Mouse (Mus musculus) heart, embryonic 12.5 days (tissue): ENCODE data around the gene Gm11627. TPM values are rescaled to one million over a fixed set of nuclear protein-coding genes. Genes with fewer than 3 reads are reported as not detected.
A peak's percentile ranks its signal among the peaks of the same experiment; 100 is the strongest.
"Not testable (repeated sequence)": the region's sequence is repeated elsewhere in the genome, so short reads cannot be mapped to it uniquely, and the experiment has no call there.

ENCODE experiments used
- ATAC-seq: fragments of 200-750 bp; cut with Nextera tagmentation; 2 replicates; pipeline ENCODE4 v1.8.0; 2017; ENCODE audit warnings: moderate TSS enrichment, moderate library complexity; ENCODE audit not compliant: insufficient number of reproducible peaks, low FRiP score
- H3K27ac ChIP-seq: fragments of 300-500 bp; sonication (generic); 2 replicates; pipeline ENCODE4 v1.5.1; 2016; ENCODE audit warnings: mild to moderate bottlenecking, moderate library complexity; ENCODE audit not compliant: poor library complexity, severe bottlenecking
- H3K27me3 ChIP-seq: fragments of 300-500 bp; sonication (generic); replicated peaks from 2 replicates; pipeline ENCODE4 v1.6.1; 2016; ENCODE audit warnings: mild to moderate bottlenecking, moderate library complexity
- H3K36me3 ChIP-seq: fragments of 300-500 bp; sonication (generic); 2 replicates; pipeline ENCODE4 v1.6.1; 2016; ENCODE audit warnings: mild to moderate bottlenecking, moderate library complexity
- H3K4me1 ChIP-seq: fragments of 300-500 bp; sonication (generic); replicated peaks from 2 replicates; pipeline ENCODE4 v1.6.1; 2016; ENCODE audit warnings: mild to moderate bottlenecking
- H3K4me2 ChIP-seq: fragments of 300-500 bp; sonication (generic); 2 replicates; pipeline ENCODE4 v1.6.1; 2016; ENCODE audit warnings: mild to moderate bottlenecking, moderate library complexity
- H3K4me3 ChIP-seq: fragments of 300-500 bp; sonication (generic); 2 replicates; pipeline ENCODE4 v1.5.1; 2016; ENCODE audit warnings: mild to moderate bottlenecking
- H3K9ac ChIP-seq: fragments of 300-500 bp; sonication (generic); 2 replicates; pipeline ENCODE4 v1.6.1; 2016; ENCODE audit warnings: mild to moderate bottlenecking, moderate library complexity
- H3K9me3 ChIP-seq: fragments of 300-500 bp; sonication (generic); replicated peaks from 2 replicates; pipeline ENCODE4 v1.6.1; 2016; ENCODE audit warnings: mild to moderate bottlenecking, moderate library complexity
- WGBS: fragments of 180-500 bp; shearing (Covaris S2); methylation state at CpG from one replicate; pipeline ENCODE4 v1.1.7; 2016; 5-methylcytosine and 5-hydroxymethylcytosine counted together
- polyA plus RNA-seq: library from polyadenylated mRNA; unstranded; fragments of >200 nt; fragmentation: Nextera tagmentation; extraction: Ambion mirVana; gene quantifications from 2 replicates; pipeline ENCODE4 v1.2.1, GENCODE M21; 2016

Gene Gm11627
- polyA plus RNA-seq, 1 experiment from 2014 or later: 10.9 TPM

DNA sequence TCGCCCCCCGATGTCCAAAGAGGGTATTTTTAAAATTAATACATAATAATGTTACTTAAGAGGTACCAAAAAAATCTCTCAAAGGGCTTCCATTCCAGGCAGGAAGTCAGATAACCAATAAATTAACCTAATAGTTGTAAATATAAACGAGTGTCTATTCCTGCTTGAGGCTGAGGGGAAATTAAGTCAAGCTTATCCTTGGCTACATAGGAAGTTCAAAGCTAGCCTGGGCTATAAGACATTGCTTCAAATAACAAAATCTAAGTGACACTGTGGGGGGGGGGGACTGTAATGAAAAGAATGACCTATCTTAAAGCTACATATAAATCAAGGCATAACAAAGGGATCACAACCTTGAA is 22.6 kb downstream of the Gm11627 start:
- no peaks in the 10 kb centered on the region for H3K9me3 ChIP-seq
- H3K27me3 ChIP-seq: no peaks in the 10 kb centered on the region
- 16% methylated on average over 3 of the region's 3 CpGs for WGBS
- H3K4me1 ChIP-seq: peaks cover 13% of the 10 kb centered on the region
- H3K9ac ChIP-seq: no peak overlapping the region
- H3K36me3 ChIP-seq: no peaks in the 10 kb centered on the region
- peak overlapping the region; percentile 22 for H3K27ac ChIP-seq
- ATAC-seq: no peak
- H3K4me3 ChIP-seq: peak overlapping the region; percentile 87; the same call in 1 of the 2 replicates
- H3K4me2 ChIP-seq: no peak overlapping the region

DNA sequence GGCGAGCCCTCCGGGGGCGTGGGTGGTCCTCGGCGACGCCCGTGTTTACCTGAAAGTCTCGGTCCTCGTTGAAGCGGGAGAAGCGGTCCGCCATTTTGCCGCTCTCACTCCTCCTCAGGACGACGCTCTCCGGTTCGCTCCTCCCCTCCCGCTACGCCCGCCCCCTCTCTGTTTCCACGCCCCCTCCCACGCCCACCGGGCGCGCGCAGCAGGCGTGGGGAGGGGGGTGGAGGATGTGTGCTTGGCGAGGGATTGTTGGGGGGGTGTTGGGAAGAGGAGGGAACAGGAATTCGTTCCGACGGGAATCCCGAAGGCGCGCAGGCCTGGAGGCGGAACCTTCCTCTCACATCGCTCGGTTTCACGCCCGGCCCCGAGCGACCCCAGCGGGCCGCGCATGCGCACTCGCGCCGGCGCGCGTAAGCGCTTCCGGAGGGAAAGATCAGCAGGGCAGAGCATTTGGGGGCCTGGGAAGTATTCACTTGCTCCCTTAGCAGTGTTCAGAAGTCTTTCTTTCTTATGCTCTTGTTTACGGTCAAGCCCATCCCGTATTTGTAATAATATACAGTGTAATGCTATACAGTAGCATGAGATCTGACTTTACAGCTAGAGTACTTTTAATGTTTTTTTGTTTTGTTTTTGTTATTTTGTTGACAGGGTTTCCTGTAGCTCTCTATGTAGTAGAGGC is 23.1 kb downstream of the Gm11627 start, which contains the start of gene Gpatch8:
TSS of gene Gpatch8 (minus strand) at position 362 of the 685 bp plus-strand sequence.
- 0% methylated on average over 46 of the region's 55 CpGs for WGBS
- H3K36me3 ChIP-seq: no peaks in the 10 kb centered on the region
- H3K27me3 ChIP-seq: no peaks in the 10 kb centered on the region
- H3K4me1 ChIP-seq: peaks cover 14% of the 10 kb centered on the region
- peak; percentile 97 for ATAC-seq
- peak within 1 kb of the TSS; percentile 89 for H3K4me2 ChIP-seq
- H3K4me3 ChIP-seq: peak within 1 kb of the TSS; percentile 87
- H3K27ac ChIP-seq: peak within 1 kb of the TSS; percentile 91
- peak within 1 kb of the TSS; percentile 98 for H3K9ac ChIP-seq
- no peaks in the 10 kb centered on the region for H3K9me3 ChIP-seq

DNA sequence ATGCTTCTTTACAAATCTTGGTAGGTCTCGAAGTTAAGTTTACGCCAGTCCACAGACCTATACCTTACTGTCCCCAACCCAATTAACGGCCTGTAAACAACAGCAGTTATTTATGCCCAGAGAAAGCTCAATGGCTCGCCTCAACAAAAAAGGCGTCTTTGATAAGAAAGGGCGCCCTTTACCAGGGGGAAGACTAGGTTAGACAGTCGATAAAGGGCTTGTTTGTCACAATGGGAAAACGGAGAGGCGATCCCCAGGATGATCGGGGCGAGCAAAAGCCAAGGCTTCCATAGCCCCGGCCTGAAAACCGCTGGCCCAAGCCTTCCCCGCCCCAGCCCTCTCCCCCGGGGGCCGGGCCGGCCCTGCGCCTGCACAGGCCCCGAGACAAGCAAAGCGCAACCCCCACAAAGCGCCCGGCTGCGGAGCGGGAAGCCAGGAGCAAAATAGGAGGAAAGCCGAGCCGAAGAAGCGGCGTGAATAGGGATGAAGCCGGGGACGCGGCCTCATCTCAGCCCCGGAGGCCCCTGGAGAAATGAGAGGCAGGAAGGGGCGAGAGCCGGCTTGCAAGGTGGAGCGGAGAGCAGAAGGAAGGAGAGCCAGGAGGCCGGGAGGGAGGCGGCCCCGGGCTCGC is 23.7 kb downstream of the Gm11627 start:
- no peaks in the 10 kb centered on the region for H3K9me3 ChIP-seq
- no peaks in the 10 kb centered on the region for H3K36me3 ChIP-seq
- peak overlapping the region; percentile 91 for H3K27ac ChIP-seq
- H3K4me3 ChIP-seq: peak overlapping the region; percentile 87
- H3K4me1 ChIP-seq: peaks cover 17% of the 10 kb centered on the region
- no peaks in the 10 kb centered on the region for H3K27me3 ChIP-seq
- WGBS: under 1% methylated on average over 39 of the region's 39 CpGs
- H3K4me2 ChIP-seq: peak overlapping the region; percentile 89
- ATAC-seq: peak; percentile 65
- peak overlapping the region; percentile 98 for H3K9ac ChIP-seq

DNA sequence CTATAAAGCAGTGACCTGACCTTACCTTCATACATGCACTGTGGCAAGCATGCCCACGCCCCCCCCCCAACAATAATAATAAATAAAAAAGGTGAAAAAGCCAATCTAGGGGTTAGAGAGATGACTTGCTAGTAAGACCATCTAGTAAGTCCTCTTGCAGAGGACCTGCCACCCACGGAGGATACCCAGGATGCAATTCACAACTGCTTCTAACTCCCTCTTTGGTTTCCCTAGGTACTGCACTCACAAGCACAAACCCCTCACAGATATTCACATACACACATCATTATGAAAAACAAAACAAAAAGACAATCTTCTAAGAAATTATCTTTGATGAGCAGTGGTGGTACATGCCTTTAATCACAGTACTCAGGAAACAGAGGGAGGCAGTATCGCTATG is 27.2 kb downstream of the Gm11627 start:
- Histone ChIP-seq H3K4me3 (no peak overlapping the region), H3K27ac (no peak overlapping the region), H3K9me3 (no peaks in the 10 kb centered on the region), H3K9ac (no peak overlapping the region), H3K4me2 (no peak overlapping the region), H3K36me3 (peaks cover 7% of the 10 kb centered on the region; the same call in 1 of the 2 replicates), H3K27me3 (no peaks in the 10 kb centered on the region), H3K4me1 (peaks cover 17% of the 10 kb centered on the region)
- ATAC-seq: no peak
- 87% methylated on average over 3 of the region's 3 CpGs for WGBS

DNA sequence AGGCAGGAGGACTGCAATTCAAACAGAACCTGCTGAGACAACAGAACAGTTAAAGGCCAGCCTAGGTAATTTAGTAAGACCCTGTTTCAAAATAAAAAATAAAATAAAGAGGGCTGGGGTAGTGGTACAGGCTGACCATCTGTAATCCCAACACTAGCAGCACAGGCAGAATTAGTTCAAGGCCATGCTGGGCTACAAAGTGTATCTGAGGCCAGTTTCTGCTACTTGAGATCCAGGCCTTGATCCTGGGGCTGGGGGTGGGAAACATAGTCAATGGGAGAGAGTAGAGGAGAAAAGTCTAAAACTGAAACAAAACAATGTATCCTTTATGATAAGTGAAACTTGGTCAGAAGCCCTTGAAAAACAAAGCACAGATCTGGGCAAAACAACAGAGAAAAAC is 28.1 kb downstream of the Gm11627 start:
- H3K4me2 ChIP-seq: no peak overlapping the region
- peaks cover 7% of the 10 kb centered on the region; the same call in 1 of the 2 replicates for H3K36me3 ChIP-seq
- H3K27me3 ChIP-seq: no peaks in the 10 kb centered on the region
- H3K9ac ChIP-seq: no peak overlapping the region
- no peak overlapping the region for H3K4me3 ChIP-seq
- peaks cover 17% of the 10 kb centered on the region for H3K4me1 ChIP-seq
- no peak for ATAC-seq
- no peak overlapping the region for H3K27ac ChIP-seq
- no peaks in the 10 kb centered on the region for H3K9me3 ChIP-seq

DNA sequence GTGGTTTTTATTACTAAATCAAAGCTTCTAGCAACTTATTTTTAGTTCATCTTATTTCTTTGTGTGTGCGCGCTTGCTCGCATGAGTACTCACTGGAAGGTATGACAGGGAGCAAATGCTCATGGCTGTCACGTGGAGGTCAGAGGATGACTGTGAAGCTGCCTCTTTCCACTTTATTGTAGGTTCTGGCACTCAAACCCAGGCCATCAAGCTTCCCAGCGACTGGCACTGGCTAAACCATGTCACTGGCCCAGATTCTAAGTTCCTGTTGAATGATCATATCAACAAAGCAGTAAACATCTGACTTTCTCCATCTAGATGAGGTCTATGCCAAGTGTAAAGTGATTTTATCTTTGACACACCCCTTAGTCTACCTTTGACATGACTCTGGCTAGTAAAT is 37.8 kb downstream of the Gm11627 start:
- Histone ChIP-seq H3K4me2 (no peak overlapping the region), H3K27ac (no peak overlapping the region), H3K27me3 (no peaks in the 10 kb centered on the region), H3K36me3 (peaks cover 8% of the 10 kb centered on the region; the same call in 1 of the 2 replicates), H3K9ac (no peak overlapping the region), H3K9me3 (no peaks in the 10 kb centered on the region), H3K4me3 (no peak overlapping the region), H3K4me1 (peaks cover 26% of the 10 kb centered on the region)
- ATAC-seq: no peak
- 89% methylated on average over 5 of the region's 5 CpGs for WGBS

DNA sequence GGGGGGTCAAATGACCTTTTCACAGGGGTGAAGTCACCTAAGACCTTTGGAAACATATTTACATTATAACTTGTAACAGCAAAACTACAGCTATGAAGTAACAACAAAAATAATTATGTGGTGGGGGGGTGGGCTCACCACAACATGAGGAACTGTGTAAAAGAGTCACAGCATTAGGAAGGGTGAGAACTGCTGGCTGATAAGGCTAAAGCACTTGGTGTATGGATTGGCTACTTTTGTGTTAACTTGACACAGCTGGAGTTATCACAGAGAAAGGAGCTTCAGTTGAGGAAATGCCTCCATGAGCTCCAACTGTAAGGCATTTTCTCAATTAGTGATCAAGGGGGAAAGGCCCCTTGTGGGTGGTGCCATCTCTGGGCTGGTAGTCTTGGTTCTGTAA is 39.0 kb downstream of the Gm11627 start:
- H3K4me3 ChIP-seq, H3K27ac ChIP-seq, H3K27me3 ChIP-seq, H3K4me2 ChIP-seq, ATAC-seq, H3K9me3 ChIP-seq, H3K9ac ChIP-seq: not testable (repeated sequence)
- H3K4me1 ChIP-seq: peaks cover 17% of the 10 kb centered on the region
- peaks cover 11% of the 10 kb centered on the region; the same call in 1 of the 2 replicates for H3K36me3 ChIP-seq

DNA sequence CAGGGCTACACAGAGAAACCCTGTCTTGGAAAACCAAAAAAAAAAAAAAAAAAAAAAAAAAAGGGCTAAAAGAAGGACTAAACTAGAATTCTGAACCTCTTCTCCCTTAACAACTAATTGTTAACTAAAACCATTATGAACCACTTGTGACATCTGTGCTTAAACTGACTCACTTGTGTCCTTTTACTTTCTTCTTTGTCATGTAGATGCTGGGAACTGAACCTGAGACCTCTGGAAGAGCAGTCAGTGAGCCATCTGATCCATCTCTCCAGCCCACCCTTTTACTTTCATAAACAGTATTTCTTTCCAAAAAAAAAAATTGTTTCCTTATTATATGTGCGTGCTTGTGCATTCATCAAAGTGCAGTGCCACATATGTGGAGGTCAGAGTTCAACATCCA is 39.6 kb downstream of the Gm11627 start:
- H3K4me2 ChIP-seq: no peak overlapping the region
- no peak for ATAC-seq
- 93% methylated on average over 1 of the region's 1 CpGs for WGBS

DNA sequence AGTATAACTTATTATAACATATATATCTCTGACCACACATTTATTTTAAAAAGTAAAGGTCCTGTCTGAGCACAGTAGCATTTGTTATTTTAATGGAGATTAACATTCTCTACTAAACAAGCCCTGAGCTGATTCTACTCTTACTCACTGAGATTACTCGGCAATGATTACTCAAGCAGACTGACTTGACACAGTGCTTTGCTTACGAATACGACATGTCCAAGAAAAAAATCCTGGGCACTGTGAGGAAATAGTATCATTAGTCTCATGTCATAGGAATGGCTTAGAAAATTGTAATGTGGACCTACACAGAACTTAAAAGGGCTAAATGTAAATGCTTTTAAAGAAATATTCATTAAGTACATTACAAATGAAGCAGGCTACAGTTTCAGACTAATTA is 43.1 kb downstream of the Gm11627 start:
- Histone ChIP-seq H3K4me3 (no peak overlapping the region), H3K27ac (no peak overlapping the region), H3K9me3 (no peaks in the 10 kb centered on the region), H3K9ac (no peak overlapping the region), H3K4me2 (no peak overlapping the region), H3K4me1 (peaks cover 17% of the 10 kb centered on the region), H3K36me3 (peaks cover 11% of the 10 kb centered on the region; the same call in 1 of the 2 replicates), H3K27me3 (no peaks in the 10 kb centered on the region)
- ATAC-seq: no peak
- 63% methylated on average over 3 of the region's 3 CpGs for WGBS

More for the DNA sequence above, 39.6 kb downstream of the Gm11627 start:
- no peaks in the 10 kb centered on the region for H3K27me3 ChIP-seq
- H3K4me1 ChIP-seq: peaks cover 15% of the 10 kb centered on the region; the same call in 1 of the 2 replicates
- H3K27ac ChIP-seq: no peak overlapping the region
- H3K9ac ChIP-seq: no peak overlapping the region
- H3K9me3 ChIP-seq: no peaks in the 10 kb centered on the region
- H3K4me3 ChIP-seq: no peak overlapping the region
- H3K36me3 ChIP-seq: peaks cover 11% of the 10 kb centered on the region; the same call in 1 of the 2 replicates

DNA sequence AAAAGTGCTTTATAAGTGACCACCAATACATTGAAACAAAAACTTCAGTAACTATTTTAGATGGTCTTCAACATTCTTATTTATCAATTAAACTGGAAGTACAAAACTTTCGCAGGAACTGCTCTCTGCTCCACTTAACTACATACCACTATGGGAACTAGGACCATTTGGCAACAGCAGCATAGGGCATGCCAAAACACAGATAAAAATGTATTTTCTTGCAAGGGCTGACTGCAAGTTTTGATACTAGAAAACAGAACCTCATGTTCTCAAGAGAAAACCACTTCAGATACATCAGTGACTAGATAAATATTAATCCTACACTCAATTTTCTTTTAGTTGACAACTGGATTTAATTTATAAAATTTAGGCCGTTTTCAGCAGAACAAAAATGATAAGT is 45.2 kb downstream of the Gm11627 start:
- Histone ChIP-seq H3K9ac (no peak overlapping the region), H3K9me3 (no peaks in the 10 kb centered on the region), H3K27me3 (no peaks in the 10 kb centered on the region), H3K4me2 (no peak overlapping the region), H3K4me3 (no peak overlapping the region), H3K27ac (no peak overlapping the region), H3K4me1 (peaks cover 10% of the 10 kb centered on the region), H3K36me3 (peaks cover 13% of the 10 kb centered on the region; the same call in 1 of the 2 replicates)
- 75% methylated on average over 2 of the region's 2 CpGs for WGBS
- no peak for ATAC-seq

DNA sequence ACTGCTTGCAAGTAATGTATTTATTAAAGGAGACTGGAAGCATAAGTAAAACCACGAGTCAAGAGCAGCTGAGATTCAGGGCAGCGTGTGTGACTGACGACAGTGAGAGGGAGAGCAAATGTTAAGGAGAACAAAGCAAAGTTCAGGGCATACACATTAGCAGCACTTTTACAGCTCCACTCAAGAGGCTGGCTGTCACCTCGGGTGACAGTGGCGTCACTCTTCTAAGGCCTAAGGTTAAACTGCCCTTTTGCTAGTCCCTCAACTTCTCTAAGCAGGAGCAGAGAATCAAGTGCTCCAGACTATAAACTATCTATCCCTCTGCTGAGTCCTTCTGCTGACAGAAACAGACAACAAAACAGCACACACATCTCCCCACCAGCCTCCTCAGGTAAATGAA is 47.8 kb downstream of the Gm11627 start:
- Histone ChIP-seq H3K4me2 (0 out of 2 replicates have a peak overlapping the region, but pooled peaks have one; percentile 2), H3K4me3 (no peak overlapping the region), H3K9me3 (no peaks in the 10 kb centered on the region), H3K36me3 (0 out of 2 replicates have a peak, but pooled peaks cover 7% of the 10 kb centered on the region), H3K9ac (no peak overlapping the region), H3K4me1 (peaks cover 4% of the 10 kb centered on the region), H3K27me3 (no peaks in the 10 kb centered on the region), H3K27ac (peak overlapping the region; percentile 12)
- WGBS: 37% methylated on average over 5 of the region's 5 CpGs
- ATAC-seq: no peak
